ENCODE assay signal across 20 mouse cellular contexts in genomic region chrX:138838381-138838780, GRCm38 (mm10).
DNase-seq lines count a peak whose midpoint lies in the region; ATAC-seq and TF ChIP-seq lines count a peak whose summit lies in the region.
"Had no signal": no experiment of that assay in that cellular context is flagged by ENCODE, and none has a peak within 500 bp of the region (broad histone marks: within the 10 kb centered on the region; RNA-seq: fewer than 3 reads in every experiment).

No protein-coding gene starts in this region.

- no peaks in the 10 kb centered on the region for H3K9me3 ChIP-seq in heart, embryonic 10.5 days
- no peaks in the 10 kb centered on the region for H3K9me3 ChIP-seq in lung, embryonic 14.5 days (ENCODE audit: low read depth, low read length)
- no peaks in the 10 kb centered on the region for H3K9me3 ChIP-seq in limb, embryonic 14.5 days (ENCODE audit: control insufficient read depth, low read length)
- no peaks in the 10 kb centered on the region for H3K9me3 ChIP-seq in intestine, embryonic 15.5 days
- H3K9me3 ChIP-seq: forebrain, embryonic 10.5 days; heart, embryonic 13.5 days; liver, embryonic 15.5 days; midbrain, embryonic 12.5 days had no signal

- no peaks in the 10 kb centered on the region for H3K4me1 ChIP-seq in heart, embryonic 10.5 days
- H3K4me1 ChIP-seq in lung, embryonic 14.5 days (ENCODE audit: insufficient read depth): no peaks in the 10 kb centered on the region
- no peaks in the 10 kb centered on the region for H3K4me1 ChIP-seq in limb, embryonic 14.5 days (ENCODE audit: control insufficient read depth, insufficient read depth, low read length)
- H3K4me1 ChIP-seq in intestine, embryonic 15.5 days (replicated peaks): no peaks in the 10 kb centered on the region
- H3K4me1 ChIP-seq: forebrain, embryonic 10.5 days; heart, embryonic 13.5 days; liver, embryonic 15.5 days; midbrain, embryonic 12.5 days had no signal

- H3K36me3 ChIP-seq in heart, embryonic 10.5 days: no peaks in the 10 kb centered on the region
- no peaks in the 10 kb centered on the region for H3K36me3 ChIP-seq in lung, embryonic 14.5 days (ENCODE audit: insufficient read depth)
- H3K36me3 ChIP-seq in limb, embryonic 14.5 days (ENCODE audit: control insufficient read depth, insufficient read depth, low read length): no peaks in the 10 kb centered on the region
- H3K36me3 ChIP-seq in intestine, embryonic 15.5 days: no peaks in the 10 kb centered on the region
- H3K36me3 ChIP-seq: forebrain, embryonic 10.5 days; heart, embryonic 13.5 days; liver, embryonic 15.5 days; midbrain, embryonic 12.5 days had no signal

- no peak for TF ChIP-seq POLR2A in limb, embryonic 14.5 days (IDR thresholded peaks at IDR 0.05; ENCODE audit: borderline replicate concordance, extremely low read depth, insufficient read depth, insufficient read length)

- WGBS in heart, embryonic 10.5 days: 88% methylated on average over 3 of the region's 3 CpGs
- WGBS in lung, embryonic 14.5 days: 71% methylated on average over 3 of the region's 3 CpGs
- WGBS in limb, embryonic 14.5 days: 88% methylated on average over 3 of the region's 3 CpGs
- WGBS in intestine, embryonic 15.5 days: 78% methylated on average over 3 of the region's 3 CpGs

- no peak overlapping the region for H3K9ac ChIP-seq in lung, embryonic 14.5 days
- H3K9ac ChIP-seq in limb, embryonic 14.5 days (ENCODE audit: low read depth, low read length, severe bottlenecking): no peak overlapping the region
- no peak overlapping the region for H3K9ac ChIP-seq in intestine, embryonic 15.5 days
- H3K9ac ChIP-seq: heart, embryonic 13.5 days; liver, embryonic 15.5 days; midbrain, embryonic 12.5 days had no signal

- TF ChIP-seq CTCF in lung, embryonic 14.5 days (IDR thresholded peaks at IDR 0.05; ENCODE audit: low read depth): no peak

- peak; percentile 70 for DNase-seq in heart, adult 11 months
- no peak for DNase-seq in heart, embryonic 10.5 days (ENCODE audit: low spot score)
- peak; percentile 61 for DNase-seq in lung, embryonic 14.5 days
- DNase-seq in lung, postnatal 25 days (ENCODE audit: low spot score): no peak
- DNase-seq in limb, embryonic 14.5 days (ENCODE audit: low spot score): peak; percentile 21
- no peak for DNase-seq in layer of hippocampus, adult 11-12 months (ENCODE audit: low spot score)
- DNase-seq: adrenal gland, postnatal 25 days; cerebellum, adult 9-11 months; gastrocnemius, postnatal 10 days; kidney, postnatal 36 days; liver had no signal

- no peaks in the 10 kb centered on the region for H3K27me3 ChIP-seq in heart, embryonic 10.5 days (ENCODE audit: insufficient read depth, poor library complexity, severe bottlenecking)
- H3K27me3 ChIP-seq in lung, embryonic 14.5 days (ENCODE audit: insufficient read depth, low read length): no peaks in the 10 kb centered on the region
- no peaks in the 10 kb centered on the region for H3K27me3 ChIP-seq in limb, embryonic 14.5 days (ENCODE audit: control insufficient read depth, insufficient read depth, low read length)
- H3K27me3 ChIP-seq in intestine, embryonic 15.5 days (replicated peaks): no peaks in the 10 kb centered on the region
- H3K27me3 ChIP-seq: heart, embryonic 13.5 days; liver, embryonic 15.5 days had no signal

- no peak overlapping the region for H3K27ac ChIP-seq in heart, embryonic 10.5 days
- no peak overlapping the region for H3K27ac ChIP-seq in lung, embryonic 14.5 days (ENCODE audit: low read depth)
- no peak overlapping the region for H3K27ac ChIP-seq in limb, embryonic 14.5 days (replicated peaks; ENCODE audit: low read depth, low read length)
- no peak overlapping the region for H3K27ac ChIP-seq in intestine, embryonic 15.5 days
- H3K27ac ChIP-seq: forebrain, embryonic 10.5 days; heart, embryonic 13.5 days; hindbrain, postnatal 0 days; liver, embryonic 15.5 days; midbrain, embryonic 12.5 days had no signal

- H3K4me2 ChIP-seq in lung, embryonic 14.5 days: no peak overlapping the region
- no peak overlapping the region for H3K4me2 ChIP-seq in limb, embryonic 14.5 days (replicated peaks; ENCODE audit: low read depth, low read length, severe bottlenecking)
- H3K4me2 ChIP-seq in intestine, embryonic 15.5 days (replicated peaks): no peak overlapping the region
- H3K4me2 ChIP-seq: heart, embryonic 13.5 days; liver, embryonic 15.5 days; midbrain, embryonic 12.5 days had no signal

- no peak overlapping the region for H3K4me3 ChIP-seq in heart, embryonic 10.5 days
- no peak overlapping the region for H3K4me3 ChIP-seq in lung, embryonic 14.5 days (ENCODE audit: low read depth, low read length)
- H3K4me3 ChIP-seq in limb, embryonic 14.5 days (replicated peaks; ENCODE audit: low read length): no peak overlapping the region
- no peak overlapping the region for H3K4me3 ChIP-seq in intestine, embryonic 15.5 days (replicated peaks)
- H3K4me3 ChIP-seq: forebrain, embryonic 10.5 days; heart, embryonic 13.5 days; liver, embryonic 15.5 days; midbrain, embryonic 12.5 days had no signal

- peak; percentile 78; the same call in 1 of the 2 replicates for ATAC-seq in lung, embryonic 14.5 days (ENCODE audit: insufficient read depth)
- peak; percentile 55; the same call in 1 of the 2 replicates for ATAC-seq in limb, embryonic 14.5 days (ENCODE audit: low FRiP score, low read depth)
- ATAC-seq in intestine, embryonic 15.5 days: no peak
- ATAC-seq: CD4-positive, CD25-positive, alpha-beta regulatory T cell, adult 4 months; forebrain, embryonic 16.5 days; hindbrain, postnatal 0 days; intestine, postnatal 0 days had no signal

Comparison
In these comparisons a context has a peak if more than half of its experiments do, and no peak if none do; other contexts are left out.
1. DNase-seq: peak in heart, adult 11 months (single experiment), lung, embryonic 14.5 days (single experiment) and limb, embryonic 14.5 days (single experiment); none in heart, embryonic 10.5 days (single experiment), lung, postnatal 25 days (single experiment) and layer of hippocampus, adult 11-12 months (single experiment).